Comparison of ENCODE assay signal across 30 mouse cellular contexts in the genomic region with DNA sequence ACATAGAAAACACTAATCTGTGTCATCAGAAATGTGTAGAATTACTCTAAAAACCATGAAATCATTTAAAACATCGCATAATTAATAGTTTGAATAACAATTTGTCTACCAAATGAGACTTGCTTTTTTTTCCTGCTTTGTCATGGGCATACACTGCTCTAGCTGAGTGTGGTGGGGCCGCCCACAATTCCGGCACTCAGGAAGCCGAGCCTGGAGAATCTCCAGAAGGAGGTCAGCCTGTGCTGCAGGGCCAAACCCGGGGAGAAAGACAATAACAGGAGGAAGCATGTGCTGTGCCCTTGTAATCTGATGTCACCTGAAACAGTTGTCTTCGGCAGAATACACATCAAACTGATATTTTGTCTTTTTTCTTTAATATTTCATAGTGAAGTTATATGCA. TPM values are rescaled to one million over a fixed set of nuclear protein-coding genes. Genes with fewer than 3 reads are reported as not detected.
DNase-seq lines count a peak whose midpoint lies in the region; ATAC-seq lines count a peak whose summit lies in the region.
"Had no signal": no experiment of that assay in that cellular context is flagged by ENCODE, and none has a peak within 500 bp of the region (broad histone marks: within the 10 kb centered on the region; RNA-seq: fewer than 3 reads in every experiment).

No protein-coding gene starts in this region.

- no peaks in the 10 kb centered on the region for H3K9me3 ChIP-seq in embryonic facial prominence, embryonic 11.5 days (replicated peaks; ENCODE audit: control insufficient read depth, low read length)
- no peaks in the 10 kb centered on the region for H3K9me3 ChIP-seq in embryonic facial prominence, embryonic 10.5 days
- H3K9me3 ChIP-seq: embryonic facial prominence, embryonic 12.5 days; heart, embryonic 12.5 days; hindbrain, embryonic 13.5 days; megakaryocyte, embryonic 14.5 days; midbrain, embryonic 13.5 days had no signal

- no peaks in the 10 kb centered on the region for H3K36me3 ChIP-seq in embryonic facial prominence, embryonic 11.5 days (replicated peaks; ENCODE audit: control insufficient read depth, insufficient read depth, low read depth, low read length)
- H3K36me3 ChIP-seq in embryonic facial prominence, embryonic 10.5 days (replicated peaks): no peaks in the 10 kb centered on the region
- H3K36me3 ChIP-seq: embryonic facial prominence, embryonic 12.5 days; heart, embryonic 12.5 days; hindbrain, embryonic 13.5 days; midbrain, embryonic 13.5 days had no signal

- no peaks in the 10 kb centered on the region for H3K27me3 ChIP-seq in embryonic facial prominence, embryonic 11.5 days (ENCODE audit: control insufficient read depth, insufficient read depth, low read length)
- H3K27me3 ChIP-seq in embryonic facial prominence, embryonic 10.5 days (replicated peaks; ENCODE audit: low read depth, poor library complexity, severe bottlenecking): peaks cover 15% of the 10 kb centered on the region
- H3K27me3 ChIP-seq: embryonic facial prominence, embryonic 12.5 days; heart, embryonic 12.5 days; hindbrain, embryonic 13.5 days had no signal

- WGBS in embryonic facial prominence, embryonic 11.5 days: 44% methylated on average over 6 of the region's 6 CpGs
- 47% methylated on average over 6 of the region's 6 CpGs for WGBS in embryonic facial prominence, embryonic 10.5 days

- peak; percentile 7 for DNase-seq in embryonic facial prominence, embryonic 11.5 days (ENCODE audit: low spot score)
- DNase-seq in embryonic facial prominence, embryonic 10.5 days (ENCODE audit: low spot score): no peak
- DNase-seq in kidney, postnatal 10 days: peak; percentile 51
- DNase-seq in kidney, adult 18-20 months: no peak
- DNase-seq in kidney, postnatal 25 days: peak; percentile 57 to 67
- DNase-seq in kidney, postnatal 4 days: peak; percentile 31 to 36
- DNase-seq: B cell, adult 2 months; cerebellum, adult 11 months; cerebellum, adult 9-10 months; cerebellum, postnatal 36 days; gastrocnemius, adult 2 months; gastrocnemius, postnatal 36 days; heart, postnatal 4 days; lung, postnatal 36 days; right cerebral cortex, postnatal 14 days had no signal

- H3K4me2 ChIP-seq in embryonic facial prominence, embryonic 11.5 days (ENCODE audit: low read depth, low read length): no peak overlapping the region
- H3K4me2 ChIP-seq: embryonic facial prominence, embryonic 12.5 days; heart, embryonic 12.5 days; hindbrain, embryonic 13.5 days; midbrain, embryonic 13.5 days had no signal

- no peaks in the 10 kb centered on the region for H3K4me1 ChIP-seq in embryonic facial prominence, embryonic 11.5 days (ENCODE audit: control insufficient read depth, insufficient read depth, low read length)
- peaks cover 17% of the 10 kb centered on the region for H3K4me1 ChIP-seq in embryonic facial prominence, embryonic 10.5 days

- H3K27ac ChIP-seq in embryonic facial prominence, embryonic 11.5 days (replicated peaks; ENCODE audit: low read depth, low read length): no peak overlapping the region
- H3K27ac ChIP-seq in embryonic facial prominence, embryonic 10.5 days (replicated peaks): no peak overlapping the region
- H3K27ac ChIP-seq: embryonic facial prominence, embryonic 12.5 days; gastrocnemius, adult 2 months; hindbrain, embryonic 13.5 days; midbrain, embryonic 13.5 days had no signal

- no peak overlapping the region for H3K4me3 ChIP-seq in embryonic facial prominence, embryonic 11.5 days (ENCODE audit: low read depth, low read length)
- no peak overlapping the region for H3K4me3 ChIP-seq in embryonic facial prominence, embryonic 10.5 days
- H3K4me3 ChIP-seq: embryonic facial prominence, embryonic 12.5 days; gastrocnemius, adult 2 months; heart, embryonic 12.5 days; hindbrain, embryonic 13.5 days; megakaryocyte, embryonic 14.5 days; midbrain, embryonic 13.5 days had no signal

- H3K9ac ChIP-seq in embryonic facial prominence, embryonic 11.5 days (replicated peaks; ENCODE audit: low read length): no peak overlapping the region
- H3K9ac ChIP-seq: embryonic facial prominence, embryonic 12.5 days; heart, embryonic 12.5 days; hindbrain, embryonic 13.5 days; midbrain, embryonic 13.5 days had no signal

- no peak for ATAC-seq in embryonic facial prominence, embryonic 11.5 days (replicated peaks; ENCODE audit: insufficient number of reproducible peaks, low FRiP score, low TSS enrichment, low read depth)
- ATAC-seq: forebrain, embryonic 14.5 days; intestine, embryonic 16.5 days; midbrain, embryonic 13.5 days had no signal

RNA-seq across cellular contexts. Expression of gene Hspa8, which starts 24.8 kb away (rescaled TPM):
- 4,013 and 4,203 TPM in 2 replicates for polyA plus RNA-seq in embryonic facial prominence, embryonic 11.5 days (2014; fragmentation: Nextera tagmentation; extraction: Ambion mirVana)
- polyA plus RNA-seq in embryonic facial prominence, embryonic 10.5 days (2016; fragmentation: Nextera tagmentation; extraction: Ambion mirVana): 3,691 and 4,038 TPM in 2 replicates

RNA-seq across cellular contexts. Expression of gene Bsx, which starts 48.3 kb away (rescaled TPM):
- 0.07 and 0.14 TPM in 2 replicates for polyA plus RNA-seq in embryonic facial prominence, embryonic 11.5 days (2014; fragmentation: Nextera tagmentation; extraction: Ambion mirVana)
- polyA plus RNA-seq in embryonic facial prominence, embryonic 10.5 days (2016; fragmentation: Nextera tagmentation; extraction: Ambion mirVana): 0.05 TPM in 1 of 2 replicates, not detected in the other
- polyA plus RNA-seq: embryonic facial prominence, embryonic 12.5 days; heart, embryonic 12.5 days; heart, postnatal 0 days; hindbrain, embryonic 13.5 days; intestine, embryonic 16.5 days; limb, embryonic 11.5 days; liver, adult 2 months; liver, embryonic 16.5 days; lung, embryonic 16.5 days; neural tube, embryonic 14.5 days; small intestine, adult 2 months; thymus, postnatal 0 days had no signal

Comparison
In these comparisons a context has a peak if more than half of its experiments do, and no peak if none do; other contexts are left out.
1. DNase-seq: peak in embryonic facial prominence, embryonic 11.5 days (single experiment), kidney, postnatal 10 days (single experiment), kidney, postnatal 25 days (2 of 2) and kidney, postnatal 4 days (2 of 2); none in embryonic facial prominence, embryonic 10.5 days (single experiment) and kidney, adult 18-20 months (single experiment).